Mouse (Mus musculus) neural tube, embryonic 12.5 days (tissue): Measurements from ENCODE around the gene Hist2h2ac. TPM values are rescaled to one million over a fixed set of nuclear protein-coding genes. Genes with fewer than 3 reads are reported as not detected.
"Not testable (repeated sequence)": the region's sequence is repeated elsewhere in the genome, so short reads cannot be mapped to it uniquely, and the experiment has no call there.

Experiments
- ATAC-seq: fragments of 200-750 bp; cut with Nextera tagmentation; 2 replicates; pipeline ENCODE4 v1.8.0; 2017; ENCODE audit warnings: low read depth, mild to moderate bottlenecking, moderate TSS enrichment, moderate library complexity; ENCODE audit not compliant: low FRiP score
- H3K27ac ChIP-seq: fragments of 300-500 bp; sonication (generic); 2 replicates; pipeline ENCODE4 v1.5.1; 2016
- H3K27me3 ChIP-seq: fragments of 300-500 bp; sonication (generic); replicated peaks from 2 replicates; pipeline ENCODE4 v1.6.1; 2016; ENCODE audit warnings: mild to moderate bottlenecking
- H3K36me3 ChIP-seq: fragments of 300-500 bp; sonication (generic); 2 replicates; pipeline ENCODE4 v1.6.1; 2016; ENCODE audit warnings: mild to moderate bottlenecking
- H3K4me1 ChIP-seq: fragments of 300-500 bp; sonication (generic); 2 replicates; pipeline ENCODE4 v1.6.1; 2016
- H3K4me2 ChIP-seq: fragments of 300-500 bp; sonication (generic); replicated peaks from 2 replicates; pipeline ENCODE4 v1.6.1; 2016; ENCODE audit warnings: mild to moderate bottlenecking
- H3K4me3 ChIP-seq: fragments of 300-500 bp; sonication (generic); 2 replicates; pipeline ENCODE4 v1.5.1; 2016
- H3K9ac ChIP-seq: fragments of 300-500 bp; sonication (generic); 2 replicates; pipeline ENCODE4 v1.6.1; 2016; ENCODE audit warnings: mild to moderate bottlenecking
- H3K9me3 ChIP-seq: fragments of 300-500 bp; sonication (generic); 2 replicates; pipeline ENCODE4 v1.6.1; 2016; ENCODE audit warnings: mild to moderate bottlenecking
- WGBS: fragments of 180-500 bp; shearing (Covaris S2); methylation state at CpG from one replicate; pipeline ENCODE4 v1.1.7; 2016; 5-methylcytosine and 5-hydroxymethylcytosine counted together
- polyA plus RNA-seq: library from polyadenylated mRNA; unstranded; fragments of >200 nt; fragmentation: Nextera tagmentation; extraction: Ambion mirVana; gene quantifications from 2 replicates; pipeline ENCODE4 v1.2.1, GENCODE M21; 2016

Hist2h2ac gene
- polyA plus RNA-seq, 1 experiment from 2014 or later, result 5.7 TPM

- 0 out of 2 replicates have a peak overlapping the region, but pooled peaks have one; percentile 18 for H3K4me2 ChIP-seq
- no peak overlapping the region for H3K27ac ChIP-seq
- no peaks in the 10 kb centered on the region for H3K27me3 ChIP-seq
- no peaks in the 10 kb centered on the region for H3K9me3 ChIP-seq
- no peak overlapping the region for H3K4me3 ChIP-seq
- no peak for ATAC-seq
- no peaks in the 10 kb centered on the region for H3K36me3 ChIP-seq
- peaks cover 15% of the 10 kb centered on the region for H3K4me1 ChIP-seq
- no peak overlapping the region for H3K9ac ChIP-seq
- 70% methylated on average over 3 of the region's 3 CpGs for WGBS
These were observed 15.2 kb upstream of the Hist2h2ac start for GRCm38 (mm10) chr3:96235836-96236235.

DNA sequence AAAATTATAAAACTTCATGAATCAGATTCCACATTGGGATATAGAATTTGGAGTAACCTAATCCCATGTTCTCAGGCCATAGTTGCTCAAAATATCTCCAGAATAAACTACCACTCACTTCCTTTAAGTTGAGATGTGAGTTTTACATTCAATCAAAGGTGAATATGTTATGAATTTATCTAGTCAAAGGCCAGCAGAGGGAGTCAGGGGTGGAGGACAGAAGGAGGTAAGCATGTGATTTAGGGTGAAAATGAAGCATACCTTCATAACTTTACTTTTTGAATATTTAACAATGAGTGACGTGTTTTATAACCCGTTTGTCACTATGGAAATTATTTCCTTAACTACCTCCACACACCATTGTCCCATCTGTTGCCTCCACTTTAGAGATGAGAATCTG is 14.2 kb upstream of the Hist2h2ac start:
- Histone ChIP-seq H3K9me3 (no peaks in the 10 kb centered on the region), H3K4me1 (peaks cover 15% of the 10 kb centered on the region), H3K4me3 (no peak overlapping the region), H3K27ac (no peak overlapping the region), H3K9ac (no peak overlapping the region), H3K27me3 (no peaks in the 10 kb centered on the region), H3K36me3 (no peaks in the 10 kb centered on the region), H3K4me2 (no peak overlapping the region)
- ATAC-seq, result no peak
- WGBS, result 95% methylated on average over 2 of the region's 2 CpGs

- H3K9me3 ChIP-seq, result no peaks in the 10 kb centered on the region
- 65% methylated on average over 2 of the region's 2 CpGs for WGBS
- no peak for ATAC-seq
- no peak overlapping the region for H3K4me2 ChIP-seq
- H3K4me3 ChIP-seq, result no peak overlapping the region
- no peaks in the 10 kb centered on the region for H3K36me3 ChIP-seq
- H3K4me1 ChIP-seq, result no peaks in the 10 kb centered on the region
- H3K9ac ChIP-seq, result no peak overlapping the region
- no peaks in the 10 kb centered on the region for H3K27me3 ChIP-seq
- H3K27ac ChIP-seq, result no peak overlapping the region
These were observed 11.1 kb upstream of the Hist2h2ac start for GRCm38 (mm10) chr3:96231758-96232120.

DNA sequence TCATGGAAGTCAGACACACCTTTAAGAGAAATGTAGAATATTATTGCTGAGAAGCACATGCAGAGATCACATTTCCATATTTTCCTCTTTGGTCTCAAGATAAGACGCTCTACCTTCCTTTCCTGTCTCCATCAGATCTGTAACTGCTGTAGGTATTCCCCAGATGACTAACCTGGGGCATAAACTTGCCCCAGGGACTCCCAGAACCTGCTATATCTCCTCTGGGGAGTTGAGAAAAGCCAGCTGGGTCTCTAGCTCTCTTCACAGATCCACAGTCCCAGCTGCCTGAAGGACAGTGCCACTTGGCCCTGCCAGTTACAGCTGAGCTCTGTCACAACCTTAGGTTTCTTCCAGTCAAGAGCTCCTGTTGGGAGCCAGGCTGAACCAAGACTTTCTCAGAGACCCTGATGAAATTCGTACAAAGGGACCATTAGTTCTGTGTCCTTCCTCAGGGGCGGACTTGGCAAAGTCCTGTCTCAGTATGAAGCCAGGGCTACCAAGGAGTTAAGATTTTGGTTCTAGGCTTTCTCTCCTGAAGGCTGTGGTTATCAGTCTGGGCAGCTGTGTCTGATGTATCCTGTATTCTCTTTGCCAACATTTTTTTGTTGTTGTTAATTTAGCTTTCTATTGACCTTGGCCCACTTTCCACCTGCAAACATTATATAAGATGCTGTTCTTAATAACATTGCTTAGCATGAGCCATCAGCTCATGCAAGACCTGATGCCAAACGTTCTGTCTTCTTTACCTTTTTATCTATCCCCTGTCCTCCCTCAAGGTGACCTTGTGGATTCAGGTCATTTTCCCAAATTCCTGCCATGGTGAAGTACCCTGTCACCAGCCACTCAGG is 10.5 kb upstream of the Hist2h2ac start:
- no peaks in the 10 kb centered on the region for H3K9me3 ChIP-seq
- no peak overlapping the region for H3K4me2 ChIP-seq
- no peak overlapping the region for H3K4me3 ChIP-seq
- H3K36me3 ChIP-seq, result no peaks in the 10 kb centered on the region
- H3K4me1 ChIP-seq, result no peaks in the 10 kb centered on the region
- WGBS, result 77% methylated on average over 4 of the region's 4 CpGs
- ATAC-seq, result no peak
- no peak overlapping the region for H3K27ac ChIP-seq
- H3K27me3 ChIP-seq, result no peaks in the 10 kb centered on the region
- no peak overlapping the region for H3K9ac ChIP-seq

DNA sequence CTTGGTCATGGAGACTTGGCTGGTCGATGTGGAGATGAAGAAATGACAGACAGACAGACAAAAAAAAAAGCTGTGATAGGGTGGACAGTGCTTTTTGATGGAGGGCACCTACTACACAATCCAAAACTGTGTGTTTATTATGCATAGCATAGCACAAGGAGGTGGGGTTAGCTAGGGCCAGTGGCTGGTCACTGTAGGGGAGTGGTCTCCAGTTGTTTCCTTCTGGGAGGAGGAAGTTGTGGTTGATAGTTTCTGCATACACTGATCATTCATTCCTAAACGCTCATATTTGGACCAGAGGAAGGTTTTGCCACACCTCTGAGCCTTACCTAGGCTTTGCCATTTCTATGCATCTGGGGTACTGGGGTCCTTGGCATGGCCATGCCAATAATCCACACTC is 9.7 kb upstream of the Hist2h2ac start:
- Histone ChIP-seq H3K9me3 (no peaks in the 10 kb centered on the region), H3K4me2 (no peak overlapping the region), H3K27me3 (no peaks in the 10 kb centered on the region), H3K4me3 (no peak overlapping the region), H3K4me1 (no peaks in the 10 kb centered on the region), H3K36me3 (no peaks in the 10 kb centered on the region), H3K9ac (no peak overlapping the region), H3K27ac (no peak overlapping the region)
- 76% methylated on average over 2 of the region's 2 CpGs for WGBS
- ATAC-seq, result no peak

DNA sequence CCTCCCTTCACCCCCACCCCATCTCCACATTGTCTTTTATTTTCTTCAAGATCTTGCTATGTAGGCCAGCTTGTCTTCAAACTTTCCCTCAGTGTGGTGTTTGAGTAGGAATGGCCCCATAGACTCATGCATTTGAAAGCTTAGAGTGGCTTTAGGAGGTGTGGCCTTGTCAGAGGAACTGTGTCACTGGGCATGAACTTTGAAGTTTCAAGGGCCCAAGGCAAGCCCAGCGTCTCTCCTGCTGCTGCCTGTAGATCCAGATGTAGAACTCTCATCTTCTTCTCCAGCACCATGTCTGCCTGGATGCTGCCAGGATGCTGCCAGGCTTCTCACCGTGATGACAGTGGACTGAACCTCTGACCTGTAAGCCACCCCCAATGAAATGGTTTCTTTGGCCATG is 8.1 kb upstream of the Hist2h2ac start:
- Histone ChIP-seq H3K27me3 (no peaks in the 10 kb centered on the region), H3K36me3 (no peaks in the 10 kb centered on the region), H3K9ac (no peak overlapping the region), H3K4me3 (no peak overlapping the region), H3K4me2 (no peak overlapping the region), H3K27ac (no peak overlapping the region), H3K9me3 (no peaks in the 10 kb centered on the region), H3K4me1 (no peaks in the 10 kb centered on the region)
- WGBS, result 71% methylated on average over 2 of the region's 2 CpGs
- no peak for ATAC-seq

DNA sequence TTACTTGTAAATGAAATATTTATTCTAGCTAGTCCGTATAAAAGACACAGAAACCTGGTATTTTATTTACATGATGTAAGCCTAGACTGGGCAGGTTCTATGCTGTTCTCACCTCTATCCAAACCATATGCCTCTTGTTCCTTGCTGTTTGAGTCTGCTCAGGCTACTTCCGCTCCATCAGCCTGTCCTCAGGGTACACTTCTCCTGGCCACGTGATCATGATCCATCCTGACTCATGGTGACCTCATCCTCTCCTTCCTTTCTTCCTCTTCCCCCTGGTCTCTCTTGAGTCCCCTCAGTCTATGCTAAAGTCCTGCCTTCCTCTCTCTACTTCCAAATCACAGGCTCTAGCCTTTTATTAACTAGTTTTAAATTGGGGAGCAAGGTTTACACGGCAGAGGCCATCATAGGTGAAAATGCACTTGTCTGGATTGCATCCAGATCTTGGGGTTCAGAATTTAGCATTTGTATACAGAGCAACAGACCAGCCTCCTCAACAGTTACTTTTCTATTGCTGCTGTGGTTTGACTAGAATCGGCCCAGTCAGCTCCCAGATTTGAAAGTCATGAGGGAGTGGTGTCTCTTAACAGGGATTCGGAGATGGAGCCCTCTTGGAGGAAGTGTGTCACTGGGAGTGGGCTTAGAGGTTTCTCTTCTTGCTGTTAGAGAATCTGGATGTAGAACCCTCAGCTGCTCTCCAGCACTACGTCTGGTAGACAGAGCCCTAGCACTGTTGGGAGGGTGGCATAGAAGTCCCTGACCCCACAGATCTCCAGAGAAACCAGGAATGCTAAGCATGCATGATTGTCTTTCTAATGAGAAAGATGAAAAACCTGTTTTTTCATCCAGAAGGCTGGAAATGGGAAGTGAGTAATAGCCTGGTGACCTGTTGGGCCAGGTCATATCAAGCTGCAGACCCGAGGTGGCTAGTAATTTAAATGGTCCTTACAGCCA is 6.3 kb upstream of the Hist2h2ac start:
- Histone ChIP-seq H3K4me2 (no peak overlapping the region), H3K4me3 (no peak overlapping the region), H3K4me1 (no peaks in the 10 kb centered on the region; the same call in 1 of the 2 replicates), H3K9ac (no peak overlapping the region), H3K9me3 (no peaks in the 10 kb centered on the region), H3K36me3 (no peaks in the 10 kb centered on the region), H3K27ac (no peak overlapping the region), H3K27me3 (no peaks in the 10 kb centered on the region)
- 79% methylated on average over 8 of the region's 8 CpGs for WGBS
- ATAC-seq, result no peak

- Histone ChIP-seq H3K9me3 (no peaks in the 10 kb centered on the region), H3K4me3 (no peak overlapping the region), H3K27ac (no peak overlapping the region), H3K9ac (no peak overlapping the region), H3K36me3 (no peaks in the 10 kb centered on the region), H3K4me1 (peaks cover 10% of the 10 kb centered on the region; the same call in 1 of the 2 replicates), H3K27me3 (no peaks in the 10 kb centered on the region), H3K4me2 (no peak overlapping the region)
- WGBS, result 13% methylated on average over 2 of the region's 2 CpGs
- no peak for ATAC-seq
These were observed 4.7 kb upstream of the Hist2h2ac start for GRCm38 (mm10) chr3:96225421-96225820.

DNA sequence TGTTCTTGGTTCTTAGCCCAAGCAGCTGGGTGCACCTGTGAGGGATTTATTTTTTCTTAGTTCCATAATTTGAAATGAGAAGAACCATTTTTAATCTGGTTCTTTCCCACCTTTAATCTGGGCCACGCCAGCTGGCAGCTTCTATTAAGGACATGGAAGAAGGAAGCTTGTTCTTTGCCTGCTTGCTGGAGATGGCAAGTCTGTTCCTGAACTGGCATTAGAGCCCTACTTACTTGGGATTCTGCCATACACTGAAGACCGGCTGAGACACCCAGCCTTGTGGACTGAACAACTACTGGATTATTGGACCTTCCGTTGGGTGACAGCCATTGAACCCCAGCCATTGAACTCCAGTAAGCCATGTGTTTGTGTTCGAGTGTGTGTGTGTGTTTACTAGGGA is 2.1 kb upstream of the Hist2h2ac start:
- Histone ChIP-seq H3K27me3 (no peaks in the 10 kb centered on the region), H3K9me3 (no peaks in the 10 kb centered on the region), H3K9ac (no peak overlapping the region), H3K4me1 (peaks cover 17% of the 10 kb centered on the region; the same call in 1 of the 2 replicates), H3K4me3 (no peak overlapping the region), H3K4me2 (peak overlapping the region; percentile 80; the same call in 1 of the 2 replicates), H3K27ac (no peak overlapping the region), H3K36me3 (no peaks in the 10 kb centered on the region)
- no peak for ATAC-seq
- WGBS, result 93% methylated on average over 4 of the region's 4 CpGs

DNA sequence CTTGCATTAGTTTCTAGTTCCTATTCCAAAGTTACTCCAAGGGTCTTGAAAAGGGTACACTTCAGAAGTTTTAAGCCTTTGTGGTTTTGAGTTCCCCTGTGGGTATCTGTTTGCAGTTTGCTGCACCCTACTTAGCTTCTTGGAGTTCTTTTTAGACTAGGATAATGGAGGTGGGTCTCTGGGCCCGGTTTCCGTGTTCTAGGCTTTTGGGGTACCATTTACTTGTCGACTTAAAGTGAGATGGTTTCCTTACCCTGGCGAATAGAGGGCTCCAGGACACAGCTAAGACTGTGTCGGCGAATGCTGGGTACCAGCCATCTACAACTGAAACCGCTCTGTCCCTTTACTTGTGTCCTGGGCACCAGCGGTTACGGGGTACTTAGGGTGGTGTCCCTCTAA is 959 bp upstream of the Hist2h2ac start:
- WGBS, result 20% methylated on average over 9 of the region's 9 CpGs
- peaks cover 17% of the 10 kb centered on the region; the same call in 1 of the 2 replicates for H3K4me1 ChIP-seq
- peak overlapping the region; percentile 73 for H3K9ac ChIP-seq
- peak overlapping the region; percentile 65 for H3K4me3 ChIP-seq
- H3K9me3 ChIP-seq, result no peaks in the 10 kb centered on the region
- H3K27ac ChIP-seq, result peak overlapping the region; percentile 94
- no peaks in the 10 kb centered on the region for H3K36me3 ChIP-seq
- H3K4me2 ChIP-seq, result peak overlapping the region; percentile 80
- no peak for ATAC-seq
- no peaks in the 10 kb centered on the region for H3K27me3 ChIP-seq

- WGBS, result under 1% methylated on average over 32 of the region's 47 CpGs
- H3K27ac ChIP-seq, result peak overlapping the region; percentile 94
- peaks cover 17% of the 10 kb centered on the region; the same call in 1 of the 2 replicates for H3K4me1 ChIP-seq
- H3K4me2 ChIP-seq, result peak overlapping the region; percentile 80
- H3K9ac ChIP-seq, result peak overlapping the region; percentile 73
- not testable (repeated sequence) for H3K36me3 ChIP-seq, H3K27me3 ChIP-seq, H3K9me3 ChIP-seq
- ATAC-seq, result peak; percentile 37
- H3K4me3 ChIP-seq, result peak overlapping the region; percentile 65
These were observed 432 bp downstream of the Hist2h2ac start for GRCm38 (mm10) chr3:96220131-96220764.

- H3K27ac ChIP-seq, result peak within 1 kb of the TSS; percentile 94
- H3K27me3 ChIP-seq, result no peaks in the 10 kb centered on the region
- H3K4me2 ChIP-seq, result peak within 1 kb of the TSS; percentile 80
- H3K4me1 ChIP-seq, result peaks cover 17% of the 10 kb centered on the region; the same call in 1 of the 2 replicates
- H3K9ac ChIP-seq, result peak within 1 kb of the TSS; percentile 73
- H3K4me3 ChIP-seq, result peak within 1 kb of the TSS; percentile 65
- H3K9me3 ChIP-seq, result no peaks in the 10 kb centered on the region
- ATAC-seq, result peak; percentile 91
- no peaks in the 10 kb centered on the region for H3K36me3 ChIP-seq
- under 1% methylated on average over 36 of the region's 37 CpGs for WGBS
These were observed 984 bp downstream of the Hist2h2ac start, which contains the start of the genes Bola1 and Hist2h2ab for GRCm38 (mm10) chr3:96219661-96220130. Gene Bola1 (minus strand): TSS chr3:96219709. Gene Hist2h2ab (plus strand): TSS chr3:96219865.
